Mouse (Mus musculus): Measurements from ENCODE around the gene Edn2.

- TF ChIP-seq NANOG (IDR thresholded peaks at IDR 0.05; ENCODE audit: borderline replicate concordance, low read length): no peak
- no peak for TF ChIP-seq CTCF (conservative IDR thresholded peaks at IDR 0.05; ENCODE audit: low read length)
- no peak for TF ChIP-seq POU5F1 (IDR thresholded peaks at IDR 0.05; ENCODE audit: borderline replicate concordance, low read length)
These were observed 38.3 kb downstream of the Edn2 start for GRCm38 (mm10) chr4:120199184-120199885.

Data from E14TG2a.4 (cell line).